Comparison of ENCODE assay signal across 8 mouse cellular contexts in the genomic region with DNA sequence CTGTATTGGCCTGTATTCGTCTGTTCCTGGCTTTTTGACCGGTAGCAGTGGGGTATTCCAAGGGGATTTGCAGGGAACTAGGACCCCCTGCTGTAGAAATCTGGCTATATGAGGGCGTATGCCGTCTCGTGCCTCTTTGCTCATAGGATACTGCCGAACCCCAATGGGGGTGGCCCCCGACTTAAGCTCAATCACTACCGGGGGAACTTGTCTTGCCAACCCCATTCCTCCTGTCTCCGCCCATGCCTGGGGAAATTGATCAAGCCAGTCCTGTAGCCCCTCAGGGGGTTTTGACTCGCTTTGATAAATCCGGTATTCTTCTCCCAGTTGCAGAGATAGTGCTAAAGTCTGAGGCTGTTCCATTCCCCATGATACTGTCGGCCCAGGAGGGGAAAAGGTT.
DNase-seq lines count a peak whose midpoint lies in the region; ATAC-seq and TF ChIP-seq lines count a peak whose summit lies in the region.

No protein-coding gene starts in this region.

- no peaks in the 10 kb centered on the region for H3K36me3 ChIP-seq in intestine, embryonic 14.5 days (ENCODE audit: control insufficient read depth, insufficient read depth, low read length)
- H3K36me3 ChIP-seq in intestine, postnatal 0 days (ENCODE audit: control insufficient read depth, insufficient read depth): peaks cover 4% of the 10 kb centered on the region; the same call in 1 of the 2 replicates
- peaks cover 8% of the 10 kb centered on the region; the same call in 1 of the 2 replicates for H3K36me3 ChIP-seq in embryonic facial prominence, embryonic 15.5 days
- peaks cover 19% of the 10 kb centered on the region; the same call in 1 of the 2 replicates for H3K36me3 ChIP-seq in limb, embryonic 11.5 days (ENCODE audit: control insufficient read depth, insufficient read depth, low read length)

- WGBS in intestine, embryonic 14.5 days: 67% methylated on average over 12 of the region's 12 CpGs
- WGBS in intestine, postnatal 0 days: 70% methylated on average over 12 of the region's 12 CpGs
- 65% methylated on average over 12 of the region's 12 CpGs for WGBS in embryonic facial prominence, embryonic 15.5 days
- WGBS in limb, embryonic 11.5 days: 71% methylated on average over 12 of the region's 12 CpGs

- no peak for TF ChIP-seq CTCF in intestine, postnatal 0 days (IDR thresholded peaks at IDR 0.05; ENCODE audit: low read depth)

- DNase-seq in intestine, embryonic 14.5 days (ENCODE audit: low spot score): peak; percentile 59
- DNase-seq in ES-CJ7 (ENCODE audit: low read depth, low spot score): peak; percentile 15
- peak; percentile 48 for DNase-seq in limb, embryonic 11.5 days (ENCODE audit: low spot score)
- peak; percentile 2 to 13 for DNase-seq in spleen, postnatal 14 days (ENCODE audit: low spot score in 2 of 2)
- no peak for DNase-seq in frontal cortex, postnatal 36 days (ENCODE audit: low spot score in 2 of 2)
- DNase-seq in cerebellum, adult 11-12 months: no peak

- peaks cover 5% of the 10 kb centered on the region; the same call in 1 of the 2 replicates for H3K27me3 ChIP-seq in intestine, embryonic 14.5 days (replicated peaks; ENCODE audit: control insufficient read depth, insufficient read depth, low read length)
- no peaks in the 10 kb centered on the region for H3K27me3 ChIP-seq in intestine, postnatal 0 days (replicated peaks; ENCODE audit: control insufficient read depth, insufficient read depth, low read length)
- peaks cover 12% of the 10 kb centered on the region for H3K27me3 ChIP-seq in embryonic facial prominence, embryonic 15.5 days
- peaks cover 12% of the 10 kb centered on the region for H3K27me3 ChIP-seq in limb, embryonic 11.5 days (ENCODE audit: control insufficient read depth, insufficient read depth, low read length)

- no peak for ATAC-seq in intestine, embryonic 14.5 days (replicated peaks; ENCODE audit: low FRiP score, low TSS enrichment, low read depth)
- ATAC-seq in intestine, postnatal 0 days: no peak
- ATAC-seq in embryonic facial prominence, embryonic 15.5 days (ENCODE audit: insufficient number of reproducible peaks, low FRiP score, low TSS enrichment, low read depth): peak; percentile 22
- ATAC-seq in limb, embryonic 11.5 days (ENCODE audit: insufficient number of reproducible peaks, low FRiP score, low TSS enrichment, low read depth): peak; percentile 12; the same call in 1 of the 2 replicates

- H3K4me2 ChIP-seq in intestine, embryonic 14.5 days (ENCODE audit: low read length): no peak overlapping the region
- no peak overlapping the region for H3K4me2 ChIP-seq in intestine, postnatal 0 days (replicated peaks; ENCODE audit: low read depth)
- H3K4me2 ChIP-seq in embryonic facial prominence, embryonic 15.5 days (replicated peaks): no peak overlapping the region
- H3K4me2 ChIP-seq in limb, embryonic 11.5 days (ENCODE audit: low read depth, severe bottlenecking): no peak overlapping the region

- H3K4me1 ChIP-seq in intestine, embryonic 14.5 days (replicated peaks; ENCODE audit: control insufficient read depth, insufficient read depth, low read length): no peaks in the 10 kb centered on the region
- H3K4me1 ChIP-seq in intestine, postnatal 0 days (replicated peaks; ENCODE audit: control insufficient read depth, insufficient read depth, low read length): no peaks in the 10 kb centered on the region
- H3K4me1 ChIP-seq in embryonic facial prominence, embryonic 15.5 days: no peaks in the 10 kb centered on the region
- H3K4me1 ChIP-seq in limb, embryonic 11.5 days (ENCODE audit: control insufficient read depth, insufficient read depth, low read length): no peaks in the 10 kb centered on the region

- no peak overlapping the region for H3K27ac ChIP-seq in intestine, embryonic 14.5 days (ENCODE audit: low read depth)
- H3K27ac ChIP-seq in intestine, postnatal 0 days (ENCODE audit: low read depth, low read length): no peak overlapping the region
- no peak overlapping the region for H3K27ac ChIP-seq in embryonic facial prominence, embryonic 15.5 days (replicated peaks)
- H3K27ac ChIP-seq in limb, embryonic 11.5 days (replicated peaks; ENCODE audit: low read depth, low read length): no peak overlapping the region

- H3K9ac ChIP-seq in intestine, embryonic 14.5 days (ENCODE audit: low read length): no peak overlapping the region
- H3K9ac ChIP-seq in intestine, postnatal 0 days (ENCODE audit: low read depth, low read length): no peak overlapping the region
- H3K9ac ChIP-seq in embryonic facial prominence, embryonic 15.5 days: no peak overlapping the region
- H3K9ac ChIP-seq in limb, embryonic 11.5 days (ENCODE audit: low read length): no peak overlapping the region

- H3K4me3 ChIP-seq in intestine, embryonic 14.5 days (ENCODE audit: low read depth, low read length): no peak overlapping the region
- no peak overlapping the region for H3K4me3 ChIP-seq in intestine, postnatal 0 days (ENCODE audit: low read depth, low read length)
- H3K4me3 ChIP-seq in embryonic facial prominence, embryonic 15.5 days (replicated peaks): no peak overlapping the region
- H3K4me3 ChIP-seq in limb, embryonic 11.5 days (ENCODE audit: low read depth, low read length): no peak overlapping the region

- H3K9me3 ChIP-seq in intestine, embryonic 14.5 days (ENCODE audit: control insufficient read depth, low read length): peaks cover 76% of the 10 kb centered on the region
- H3K9me3 ChIP-seq in intestine, postnatal 0 days (ENCODE audit: control insufficient read depth): peaks cover 77% of the 10 kb centered on the region
- H3K9me3 ChIP-seq in embryonic facial prominence, embryonic 15.5 days (replicated peaks): peaks cover 76% of the 10 kb centered on the region
- peaks cover 74% of the 10 kb centered on the region for H3K9me3 ChIP-seq in limb, embryonic 11.5 days (ENCODE audit: control insufficient read depth, low read length)

Comparison
In these comparisons a context has a peak if more than half of its experiments do, and no peak if none do; other contexts are left out.
1. ATAC-seq: peak in embryonic facial prominence, embryonic 15.5 days (single experiment) and limb, embryonic 11.5 days (single experiment); none in intestine, embryonic 14.5 days (single experiment) and intestine, postnatal 0 days (single experiment).
2. DNase-seq: peak in intestine, embryonic 14.5 days (single experiment), ES-CJ7 (single experiment), limb, embryonic 11.5 days (single experiment) and spleen, postnatal 14 days (2 of 2); none in frontal cortex, postnatal 36 days (0 of 2) and cerebellum, adult 11-12 months (single experiment).